Mouse (Mus musculus): ENCODE data around the gene Nufip2.

GRCm38 (mm10) chr11:77748996-77749395 lies 63.0 kb downstream of the Nufip2 start:
- no peak for TF ChIP-seq CTCF (IDR thresholded peaks at IDR 0.05; ENCODE audit: low read depth)
- TF ChIP-seq EP300 (IDR thresholded peaks at IDR 0.05; ENCODE audit: low read depth): no peak
